Mouse (Mus musculus): ENCODE results near the gene Incenp.
"Not testable (repeated sequence)": the region's sequence is repeated elsewhere in the genome, so short reads cannot be mapped to it uniquely, and the experiment has no call there.

Gene Incenp

DNA sequence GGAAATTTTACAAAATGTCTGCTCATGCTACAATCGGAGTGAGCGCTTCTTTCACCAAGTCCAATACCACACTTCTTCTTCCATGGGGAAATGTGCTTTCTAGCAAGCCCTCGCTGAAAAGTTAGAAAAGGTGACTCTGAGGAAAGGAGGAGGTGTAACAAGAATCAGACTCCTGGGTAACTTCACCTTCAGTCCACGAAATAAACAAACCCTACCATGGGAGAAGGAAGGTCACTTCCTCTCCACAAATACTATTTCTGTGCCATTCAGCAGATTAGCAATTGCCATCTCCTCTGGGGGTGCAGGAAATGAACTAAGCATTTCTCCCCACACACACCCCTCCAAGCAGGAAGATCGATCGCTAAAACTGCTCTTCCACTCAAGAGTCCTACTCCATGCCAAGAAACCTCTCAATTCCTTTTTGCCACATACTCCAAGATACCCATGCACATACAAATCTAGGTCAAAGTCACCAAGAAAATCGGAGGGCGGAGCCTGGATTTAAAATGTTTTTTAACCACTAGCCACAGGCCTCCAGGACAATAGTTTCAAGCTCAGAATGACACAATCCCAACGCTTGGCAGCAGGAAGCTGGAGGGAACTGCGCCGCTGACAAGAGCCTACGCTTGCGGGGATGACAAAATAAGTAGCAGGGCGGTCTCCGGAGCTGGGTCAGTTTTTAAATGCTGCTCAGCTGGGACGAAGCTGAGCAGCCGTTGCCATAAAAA, 848 bp downstream of the Incenp start:
- no peak for DNase-seq (ENCODE audit: low read depth, low spot score)
- H3K27me3 ChIP-seq (ENCODE audit: control insufficient read depth, insufficient read depth, low read length, poor library complexity, severe bottlenecking) = no peaks in the 10 kb centered on the region

DNA sequence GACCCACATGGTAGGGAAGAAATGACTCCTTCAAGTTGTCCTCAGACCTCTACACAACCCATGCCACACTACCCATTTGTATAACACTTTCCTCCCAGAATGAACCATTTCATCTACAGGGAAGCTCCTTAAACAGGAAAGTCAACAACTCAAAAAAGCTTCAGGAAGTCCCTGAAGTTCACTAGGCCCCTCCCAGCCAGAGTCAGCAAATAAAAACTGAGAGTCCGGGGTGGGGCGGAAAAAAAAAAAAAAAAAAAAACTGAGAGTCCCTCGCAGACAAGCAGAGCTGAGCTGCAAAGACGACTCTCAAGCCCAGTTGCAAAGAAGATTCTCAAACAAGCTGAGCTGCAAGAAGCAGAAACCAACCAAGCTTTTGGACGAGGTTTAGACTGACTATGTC, 3.3 kb downstream of the Incenp start:
- Histone ChIP-seq H3K27me3 (ENCODE audit: control insufficient read depth, insufficient read depth, low read length, poor library complexity, severe bottlenecking) (no peaks in the 10 kb centered on the region), H3K36me3 (ENCODE audit: control insufficient read depth, insufficient read depth, low read length, poor library complexity, severe bottlenecking) (peaks cover 8% of the 10 kb centered on the region; the same call in 1 of the 2 replicates)
- no peak for DNase-seq (ENCODE audit: low read depth, low spot score)

More for the DNA sequence above, 848 bp downstream of the Incenp start:
- H3K36me3 ChIP-seq (ENCODE audit: control insufficient read depth, insufficient read depth, low read length, poor library complexity, severe bottlenecking) = peaks cover 6% of the 10 kb centered on the region; the same call in 1 of the 2 replicates

DNA sequence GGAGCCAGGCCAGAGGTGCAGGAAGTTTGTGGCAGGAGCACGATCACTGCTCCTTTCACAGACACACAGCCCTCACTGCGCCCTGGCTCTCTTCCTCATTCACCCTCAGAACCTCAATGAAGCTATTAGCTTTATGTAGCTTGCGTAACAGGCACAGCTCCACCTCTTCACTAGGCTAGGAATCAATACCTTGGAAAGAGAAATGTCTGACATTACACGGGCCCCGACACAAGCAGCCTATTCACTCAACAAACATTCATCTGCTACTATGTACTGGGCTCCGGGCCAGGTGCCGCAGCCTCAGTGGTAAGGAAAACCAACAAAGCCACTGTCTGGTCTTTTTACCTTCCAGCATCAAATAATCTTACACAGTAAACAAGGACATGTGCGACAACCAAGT, 12.6 kb downstream of the Incenp start:
- no peaks in the 10 kb centered on the region for H3K27me3 ChIP-seq (ENCODE audit: control insufficient read depth, insufficient read depth, low read length, poor library complexity, severe bottlenecking)
- H3K36me3 ChIP-seq (ENCODE audit: control insufficient read depth, insufficient read depth, low read length, poor library complexity, severe bottlenecking) = no peaks in the 10 kb centered on the region; the same call in none of the 2 replicates
- no peak for DNase-seq (ENCODE audit: low read depth, low spot score)

DNA sequence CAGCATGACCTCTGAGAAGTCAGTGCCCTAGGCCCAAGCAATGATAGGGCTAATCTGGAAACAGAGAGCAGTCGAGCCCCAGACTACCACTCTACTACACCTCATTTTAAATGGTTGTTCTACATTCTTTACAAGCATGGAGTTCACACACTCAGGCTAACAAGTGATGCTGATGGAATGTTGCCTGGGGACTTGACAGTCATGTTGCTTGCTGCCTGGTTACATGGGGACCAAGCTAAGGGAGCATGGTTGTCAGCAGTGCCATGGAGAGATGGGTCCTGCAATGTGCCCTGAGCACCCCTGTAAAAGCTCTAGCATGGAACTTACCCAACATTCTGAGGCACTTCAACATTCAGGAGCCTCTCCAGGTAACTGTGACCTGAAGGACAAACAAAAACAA, 13.0 kb downstream of the Incenp start:
- Histone ChIP-seq H3K36me3 (ENCODE audit: control insufficient read depth, insufficient read depth, low read length, poor library complexity, severe bottlenecking) (no peaks in the 10 kb centered on the region; the same call in none of the 2 replicates), H3K27me3 (ENCODE audit: control insufficient read depth, insufficient read depth, low read length, poor library complexity, severe bottlenecking) (no peaks in the 10 kb centered on the region)
- DNase-seq (ENCODE audit: low read depth, low spot score) = no peak

GRCm38 (mm10) chr19:9878186-9878835, 21.0 kb downstream of the Incenp start:
- Histone ChIP-seq H3K27me3 (ENCODE audit: control insufficient read depth, insufficient read depth, low read length, poor library complexity, severe bottlenecking) (no peaks in the 10 kb centered on the region), H3K36me3 (ENCODE audit: control insufficient read depth, insufficient read depth, low read length, poor library complexity, severe bottlenecking) (peaks cover 8% of the 10 kb centered on the region)
- no peak for DNase-seq (ENCODE audit: low read depth, low spot score)

GRCm38 (mm10) chr19:9865466-9865865, 33.9 kb downstream of the Incenp start:
- DNase-seq (ENCODE audit: low read depth, low spot score) = no peak
- no peaks in the 10 kb centered on the region for H3K27me3 ChIP-seq (ENCODE audit: control insufficient read depth, insufficient read depth, low read length, poor library complexity, severe bottlenecking)
- no peaks in the 10 kb centered on the region for H3K36me3 ChIP-seq (ENCODE audit: control insufficient read depth, insufficient read depth, low read length, poor library complexity, severe bottlenecking)

DNA sequence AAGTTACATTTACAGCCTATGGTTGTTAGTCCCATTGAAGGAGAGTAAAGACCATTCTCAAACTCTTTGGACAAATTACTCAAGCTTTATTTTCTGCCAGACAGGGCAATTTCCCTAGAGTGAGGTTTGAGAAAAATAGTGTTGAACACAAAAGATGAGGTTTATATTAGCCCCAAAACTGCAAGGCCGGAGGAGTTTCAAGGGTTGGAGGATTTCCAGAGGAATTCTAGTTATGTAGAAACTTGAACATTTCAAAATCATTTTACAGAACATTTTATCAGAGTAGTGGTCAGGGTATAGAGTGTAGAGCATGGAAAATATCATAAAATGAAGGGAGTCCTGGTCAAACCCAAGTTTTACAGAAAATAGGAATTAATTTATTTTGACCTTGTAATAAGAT, 34.5 kb downstream of the Incenp start:
- Histone ChIP-seq H3K36me3 (ENCODE audit: control insufficient read depth, insufficient read depth, low read length, poor library complexity, severe bottlenecking) (no peaks in the 10 kb centered on the region), H3K27me3 (ENCODE audit: control insufficient read depth, insufficient read depth, low read length, poor library complexity, severe bottlenecking) (no peaks in the 10 kb centered on the region)
- no peak for DNase-seq (ENCODE audit: low read depth, low spot score)

DNA sequence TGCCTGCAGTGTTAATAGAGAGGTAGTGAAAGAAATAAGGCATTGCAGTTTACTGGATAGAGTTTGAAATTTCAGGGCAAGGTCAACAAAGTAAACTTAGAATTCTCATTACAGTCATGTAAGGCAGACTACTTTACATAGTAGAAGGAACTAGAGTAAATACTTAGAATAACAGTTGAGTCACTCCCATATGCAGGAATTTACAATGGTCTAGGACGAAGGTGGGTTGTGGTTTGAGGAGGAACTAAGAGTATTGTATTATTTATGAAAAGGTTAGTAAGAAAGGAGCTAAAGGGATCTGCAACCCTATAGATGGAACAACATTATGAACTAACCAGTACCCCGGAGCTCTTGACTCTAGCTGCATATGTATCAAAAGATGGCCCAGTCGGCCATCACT, 38.5 kb downstream of the Incenp start:
- H3K36me3 ChIP-seq (ENCODE audit: control insufficient read depth, insufficient read depth, low read length, poor library complexity, severe bottlenecking); DNase-seq (ENCODE audit: low read depth, low spot score); H3K27me3 ChIP-seq (ENCODE audit: control insufficient read depth, insufficient read depth, low read length, poor library complexity, severe bottlenecking): not testable (repeated sequence)

- H3K27me3 ChIP-seq (ENCODE audit: control insufficient read depth, insufficient read depth, low read length, poor library complexity, severe bottlenecking); DNase-seq (ENCODE audit: low read depth, low spot score); H3K36me3 ChIP-seq (ENCODE audit: control insufficient read depth, insufficient read depth, low read length, poor library complexity, severe bottlenecking): not testable (repeated sequence)
Observed at GRCm38 (mm10) chr19:9849368-9850075, 49.8 kb downstream of the Incenp start.

- H3K27me3 ChIP-seq (ENCODE audit: control insufficient read depth, insufficient read depth, low read length, poor library complexity, severe bottlenecking) = no peaks in the 10 kb centered on the region
- DNase-seq (ENCODE audit: low read depth, low spot score) = no peak
- H3K36me3 ChIP-seq (ENCODE audit: control insufficient read depth, insufficient read depth, low read length, poor library complexity, severe bottlenecking) = no peaks in the 10 kb centered on the region
Observed at GRCm38 (mm10) chr19:9847262-9847661, 52.1 kb downstream of the Incenp start, which contains the start of gene Scgb2a2. TSS of gene Scgb2a2 (plus strand) at chr19:9847562.

DNA sequence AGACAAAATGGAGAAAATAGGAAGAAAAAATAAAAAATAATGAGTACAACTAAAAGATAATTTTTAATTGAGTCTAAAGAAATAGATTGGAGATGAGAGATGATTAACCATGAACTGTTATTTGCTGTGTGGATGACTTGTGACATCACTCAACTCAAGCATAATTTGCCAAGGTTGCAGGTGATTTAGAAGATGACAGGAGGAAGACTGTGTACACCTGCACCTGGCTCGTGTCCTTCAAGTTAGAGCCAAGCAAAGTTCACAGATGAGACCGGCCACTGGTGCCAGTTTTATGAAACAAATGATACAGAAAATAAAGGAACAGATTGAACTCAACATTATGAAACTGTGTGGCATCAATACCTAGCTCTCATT, 62.0 kb downstream of the Incenp start:
- H3K36me3 ChIP-seq (ENCODE audit: control insufficient read depth, insufficient read depth, low read length, poor library complexity, severe bottlenecking) = no peaks in the 10 kb centered on the region
- H3K27me3 ChIP-seq (ENCODE audit: control insufficient read depth, insufficient read depth, low read length, poor library complexity, severe bottlenecking) = no peaks in the 10 kb centered on the region
- no peak for DNase-seq (ENCODE audit: low read depth, low spot score)

GRCm38 (mm10) chr19:9836581-9837340, 62.6 kb downstream of the Incenp start:
- DNase-seq (ENCODE audit: low read depth, low spot score); H3K27me3 ChIP-seq (ENCODE audit: control insufficient read depth, insufficient read depth, low read length, poor library complexity, severe bottlenecking); H3K36me3 ChIP-seq (ENCODE audit: control insufficient read depth, insufficient read depth, low read length, poor library complexity, severe bottlenecking): not testable (repeated sequence)
